Mouse (Mus musculus) embryonic fibroblast, embryonic 13.5 days (primary cell): ENCODE data around the gene Csf2rb. TPM values are rescaled to one million over a fixed set of nuclear protein-coding genes. Genes with fewer than 3 reads are reported as not detected.
"Not testable (repeated sequence)": the region's sequence is repeated elsewhere in the genome, so short reads cannot be mapped to it uniquely, and the experiment has no call there.

ENCODE experiments used
- H3K27ac ChIP-seq: 2 replicates; pipeline ENCODE4 v1.5.1; 2012; ENCODE audit warnings: low read length, control low read depth, inconsistent platforms; ENCODE audit not compliant: insufficient read depth
- H3K4me1 ChIP-seq: 2 replicates; pipeline ENCODE4 v1.6.1; 2011; ENCODE audit warnings: low read length; ENCODE audit not compliant: control insufficient read depth, insufficient read depth
- H3K4me3 ChIP-seq: 2 replicates; pipeline ENCODE4 v1.5.1; 2011; ENCODE audit warnings: mild to moderate bottlenecking, control low read depth, low read length; ENCODE audit not compliant: insufficient read depth
- CTCF ChIP-seq: IDR thresholded peaks from 2 replicates; pipeline ENCODE4 v1.5.1; 2011; ENCODE audit warnings: mild to moderate bottlenecking, control low read depth, low read length, moderate library complexity, borderline replicate concordance; ENCODE audit not compliant: insufficient read depth
- POLR2A ChIP-seq: IDR thresholded peaks from 2 replicates; pipeline ENCODE4 v1.6.1; 2011; ENCODE audit warnings: low read depth, mild to moderate bottlenecking, control low read depth, low read length, moderate library complexity
- polyA plus RNA-seq: library from polyadenylated mRNA; stranded (reverse); fragments of >200 nt; gene quantifications from 2 replicates; pipeline ENCODE4 v1.2.4, GENCODE M21; 2011; ENCODE audit warnings: low read depth; ENCODE audit not compliant: missing spikeins, insufficient read length

Csf2rb gene
- 0.18 and 1.2 TPM in 2 replicates for polyA plus RNA-seq

DNA sequence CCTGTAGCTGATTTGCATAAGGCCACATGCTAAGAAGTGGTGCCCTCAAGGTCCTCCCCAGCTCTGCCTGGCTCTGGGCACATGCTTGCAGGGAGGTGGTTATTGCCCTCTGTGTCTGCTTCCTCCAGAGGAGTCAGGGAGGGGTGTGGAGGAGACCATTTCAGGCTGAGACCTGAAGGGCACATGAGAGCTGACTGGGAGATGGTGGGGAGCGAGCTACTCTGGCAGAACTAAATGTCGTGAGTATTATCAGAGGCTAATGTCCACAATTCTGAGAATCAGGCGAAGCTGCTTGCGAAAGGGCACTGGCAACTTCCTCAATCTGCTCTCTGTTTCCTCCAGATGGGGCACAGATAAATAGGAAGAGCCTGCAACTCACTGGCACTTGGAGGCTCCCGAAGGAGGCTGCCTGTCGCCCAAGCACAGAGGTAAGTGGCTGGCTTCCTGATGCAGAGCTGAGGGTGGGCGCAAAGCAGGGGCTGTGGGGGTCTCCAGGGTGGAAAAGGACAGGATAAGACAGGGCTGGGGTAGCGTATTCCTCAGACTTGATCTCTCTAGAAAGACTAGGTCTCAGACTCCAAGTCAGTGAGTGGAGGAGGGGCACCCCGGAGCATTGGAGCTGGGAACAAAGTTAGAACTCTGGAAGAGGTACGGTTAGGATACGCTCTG lies at the start of gene Csf2rb:
Gene Csf2rb, plus strand, starts transcription at position 82 of the 669 bp plus-strand sequence.
- TF ChIP-seq CTCF (no peak), POLR2A (no peak)
- Histone ChIP-seq H3K4me1 (no peaks in the 10 kb centered on the region), H3K27ac (no peak within 1 kb of the TSS), H3K4me3 (no peak within 1 kb of the TSS)

- TF ChIP-seq CTCF = no peak
- TF ChIP-seq POLR2A = no peak
- no peaks in the 10 kb centered on the region for H3K4me1 ChIP-seq
- H3K27ac ChIP-seq = no peak overlapping the region
- H3K4me3 ChIP-seq = no peak overlapping the region
Measured at GRCm38 (mm10) chr15:78278308-78278707, 47.2 kb upstream of the Csf2rb start.

GRCm38 (mm10) chr15:78287941-78288340 lies 37.6 kb upstream of the Csf2rb start:
- H3K27ac ChIP-seq = no peak overlapping the region

DNA sequence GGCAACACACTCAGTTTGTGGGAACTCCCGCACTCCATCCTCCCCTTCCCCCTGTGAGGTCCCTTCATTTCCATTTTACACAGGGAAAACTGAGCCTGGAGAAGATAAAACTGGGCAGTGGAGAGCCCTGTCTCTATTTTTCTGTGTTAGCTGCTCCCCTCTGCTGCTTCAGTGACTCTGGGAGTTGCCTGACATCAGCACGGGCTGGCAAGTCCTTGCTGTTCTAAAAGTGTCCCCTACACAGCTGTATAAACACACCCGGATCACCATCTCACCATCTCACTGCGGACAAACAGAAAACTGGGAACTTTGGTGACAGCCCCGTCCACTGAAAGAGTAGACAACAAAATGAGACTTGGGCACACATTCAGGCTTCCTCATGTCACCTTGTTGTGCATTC lies 35.8 kb upstream of the Csf2rb start:
- not testable (repeated sequence) for H3K4me3 ChIP-seq, H3K27ac ChIP-seq, H3K4me1 ChIP-seq

More at GRCm38 (mm10) chr15:78287941-78288340, 37.6 kb upstream of the Csf2rb start:
- H3K4me1 ChIP-seq = no peaks in the 10 kb centered on the region
- H3K4me3 ChIP-seq = no peak overlapping the region
- no peak for TF ChIP-seq POLR2A
- TF ChIP-seq CTCF = no peak

GRCm38 (mm10) chr15:78293228-78293627 lies 32.3 kb upstream of the Csf2rb start:
- H3K27ac ChIP-seq, H3K4me3 ChIP-seq, H3K4me1 ChIP-seq: not testable (repeated sequence)

- TF ChIP-seq CTCF = no peak
- TF ChIP-seq POLR2A = no peak
- no peaks in the 10 kb centered on the region for H3K4me1 ChIP-seq
- no peak overlapping the region for H3K27ac ChIP-seq
- H3K4me3 ChIP-seq = no peak overlapping the region
Measured at GRCm38 (mm10) chr15:78293716-78294115, 31.8 kb upstream of the Csf2rb start.

GRCm38 (mm10) chr15:78298558-78298957 lies 27.0 kb upstream of the Csf2rb start:
- H3K27ac ChIP-seq = no peak overlapping the region
- H3K4me1 ChIP-seq = peaks cover 4% of the 10 kb centered on the region; the same call in 1 of the 2 replicates
- TF ChIP-seq POLR2A (no peak), CTCF (no peak)
- no peak overlapping the region for H3K4me3 ChIP-seq

DNA sequence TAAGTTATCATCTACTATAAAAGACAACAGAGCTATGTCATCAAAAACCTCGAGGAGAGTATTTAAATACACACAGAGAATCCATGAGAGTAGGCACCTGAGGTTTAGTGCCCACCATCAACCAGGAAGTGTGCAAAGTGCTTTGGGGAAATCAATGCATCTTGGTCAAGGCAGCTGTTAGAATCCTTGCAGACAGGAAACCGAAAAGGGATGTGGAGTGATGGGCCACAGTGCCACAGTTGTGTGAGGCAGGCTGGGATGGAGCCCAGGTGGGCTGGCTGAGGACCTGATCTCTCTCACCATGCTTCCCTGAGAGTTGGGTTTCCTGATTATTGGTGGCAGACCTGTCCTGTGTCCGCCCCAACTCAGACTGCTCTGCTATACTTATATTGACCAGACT lies 25.9 kb upstream of the Csf2rb start:
- TF ChIP-seq POLR2A (no peak), CTCF (no peak)
- Histone ChIP-seq H3K4me1 (peaks cover 4% of the 10 kb centered on the region; the same call in 1 of the 2 replicates), H3K27ac (no peak overlapping the region), H3K4me3 (no peak overlapping the region)

DNA sequence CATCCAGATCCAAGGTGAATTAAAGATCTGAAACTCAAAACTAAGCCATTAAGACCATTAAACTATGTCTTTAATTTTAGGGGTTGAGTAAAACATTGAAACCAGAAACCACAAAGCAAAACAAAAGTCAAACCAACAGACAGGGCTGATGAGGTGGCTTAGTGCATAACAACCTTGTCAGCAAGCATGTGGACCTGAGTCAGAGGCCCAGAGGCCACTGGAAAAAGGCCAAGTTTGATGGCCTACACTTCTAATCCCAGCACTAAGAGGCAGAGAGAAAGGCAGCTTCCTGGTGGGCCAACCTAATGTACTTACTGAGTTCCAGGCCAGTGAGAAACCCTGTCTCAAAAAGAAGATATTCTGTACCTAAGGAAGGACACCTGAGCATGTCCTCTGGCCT lies 24.8 kb upstream of the Csf2rb start:
- Histone ChIP-seq H3K27ac (no peak overlapping the region), H3K4me1 (peaks cover 4% of the 10 kb centered on the region; the same call in 1 of the 2 replicates), H3K4me3 (no peak overlapping the region)
- TF ChIP-seq CTCF (no peak), POLR2A (no peak)

GRCm38 (mm10) chr15:78302718-78303117 lies 22.8 kb upstream of the Csf2rb start:
- Histone ChIP-seq H3K4me3 (no peak overlapping the region), H3K27ac (no peak overlapping the region), H3K4me1 (peaks cover 4% of the 10 kb centered on the region; the same call in 1 of the 2 replicates)
- TF ChIP-seq CTCF (no peak), POLR2A (no peak)
